Mouse (Mus musculus): ENCODE measurements around the gene Alox8.

- TF ChIP-seq POLR2A (IDR thresholded peaks at IDR 0.05; ENCODE audit: insufficient read depth, low read depth, low read length) (no peak), CTCF (IDR thresholded peaks at IDR 0.05; ENCODE audit: insufficient read depth, low read depth, low read length) (no peak)
These were observed 28.3 kb downstream of the Alox8 start for GRCm38 (mm10) chr11:69169313-69169712.
